Mouse (Mus musculus) CH12.LX (cell line): ENCODE results near the gene Evi2a. TPM values are rescaled to one million over a fixed set of nuclear protein-coding genes. Genes with fewer than 3 reads are reported as not detected.
A peak's percentile ranks its signal among the peaks of the same experiment; 100 is the strongest.

Source experiments
- DNase-seq: peaks from one replicate; pipeline ENCODE4 v3.0.0-alpha.2; 2013; ENCODE audit errors: extremely low read depth
- H3K27ac ChIP-seq: 2 replicates; pipeline ENCODE4 v1.5.1; 2012; ENCODE audit warnings: low read depth, mild to moderate bottlenecking, control low read depth, moderate library complexity; ENCODE audit not compliant: insufficient read depth
- H3K27me3 ChIP-seq: replicated peaks from 2 replicates; pipeline ENCODE3; 2012; ENCODE audit warnings: inconsistent platforms
- H3K36me3 ChIP-seq, 2 experiments: replicated peaks in 1 of 2; 2 replicates each; pipeline versions ENCODE3 to v1.6.1; 2012; ENCODE audit warnings: inconsistent platforms in 1 of 2, low read length in 1 of 2, mild to moderate bottlenecking in 1 of 2, mixed read lengths in 1 of 2, moderate library complexity in 1 of 2; ENCODE audit not compliant: control insufficient read depth in 1 of 2, insufficient read depth in 1 of 2
- H3K4me1 ChIP-seq, 2 experiments: 2 replicates each; pipeline ENCODE4 v1.6.1; 2012; ENCODE audit warnings: inconsistent platforms in 1 of 2, moderate library complexity in 1 of 2; ENCODE audit not compliant: insufficient read depth in 2 of 2, control insufficient read depth in 1 of 2
- H3K4me2 ChIP-seq: 2 replicates; pipeline ENCODE4 v1.6.1; 2012; ENCODE audit warnings: low read depth, mild to moderate bottlenecking, control low read depth; ENCODE audit not compliant: poor library complexity, insufficient read depth, severe bottlenecking
- H3K4me3 ChIP-seq, 3 experiments: fragments of 150-350 bp in 1 of 3; sonication (generic) in 1 of 3; replicated peaks in 1 of 3; 2 replicates each; pipeline versions ENCODE3 to v1.5.1; 2011 to 2012; ENCODE audit warnings: low read depth in 2 of 3, low read length in 2 of 3, mild to moderate bottlenecking in 2 of 3, moderate library complexity in 2 of 3, control low read depth in 1 of 3, improper control_type of control experiment in 1 of 3, inconsistent platforms in 1 of 3, mixed read lengths in 1 of 3; ENCODE audit not compliant: poor library complexity in 1 of 3
- H3K79me2 ChIP-seq: replicated peaks from 2 replicates; pipeline ENCODE4 v1.6.1; 2012; ENCODE audit warnings: mild to moderate bottlenecking, moderate library complexity; ENCODE audit not compliant: control insufficient read depth, poor library complexity, insufficient read depth, severe bottlenecking; ENCODE audit errors: extremely low read depth
- H3K9ac ChIP-seq: 2 replicates; pipeline ENCODE4 v1.6.1; 2012; ENCODE audit warnings: low read depth, mild to moderate bottlenecking, control low read depth, moderate library complexity; ENCODE audit not compliant: insufficient read depth
- H3K9me3 ChIP-seq: replicated peaks from 2 replicates; pipeline ENCODE3; 2012; ENCODE audit warnings: low read length, inconsistent platforms, mixed read lengths
- CHD1 ChIP-seq: IDR thresholded peaks from 2 replicates; pipeline ENCODE4 v1.6.1; 2012; ENCODE audit warnings: low read depth, low read length, improper control_type of control experiment, inconsistent platforms
- CHD2 ChIP-seq: IDR thresholded peaks from 2 replicates; pipeline ENCODE4 v1.6.1; 2011; ENCODE audit warnings: low read length, improper control_type of control experiment
- E2F4 ChIP-seq: IDR thresholded peaks from 2 replicates; pipeline ENCODE4 v1.6.1; 2011; ENCODE audit warnings: low read depth, low read length, improper control_type of control experiment; ENCODE audit not compliant: insufficient replicate concordance
- ELF1 ChIP-seq: IDR thresholded peaks from 2 replicates; pipeline ENCODE4 v1.6.1; 2014; ENCODE audit warnings: low read depth, mild to moderate bottlenecking, inconsistent platforms, low read length, improper control_type of control experiment
- EP300 ChIP-seq: IDR thresholded peaks from 2 replicates; pipeline ENCODE4 v1.6.1; 2011; ENCODE audit warnings: low read length, improper control_type of control experiment
- ETS1 ChIP-seq: conservative IDR thresholded peaks from 2 replicates; pipeline ENCODE4 v1.6.1; 2012; ENCODE audit warnings: low read depth, mild to moderate bottlenecking, inconsistent platforms, low read length, improper control_type of control experiment, moderate library complexity
- IRF4 ChIP-seq: IDR thresholded peaks from 2 replicates; pipeline ENCODE4 v1.6.1; 2014; ENCODE audit warnings: low read depth, mild to moderate bottlenecking, inconsistent platforms, low read length, improper control_type of control experiment
- KAT2A ChIP-seq: IDR thresholded peaks from 2 replicates; pipeline ENCODE4 v1.6.1; 2012; ENCODE audit warnings: low read length, improper control_type of control experiment, inconsistent platforms; ENCODE audit not compliant: insufficient replicate concordance
- MAFK ChIP-seq: IDR thresholded peaks from 2 replicates; pipeline ENCODE4 v1.6.1; 2011; ENCODE audit warnings: low read length, improper control_type of control experiment; ENCODE audit not compliant: insufficient replicate concordance
- MAX ChIP-seq: IDR thresholded peaks from 2 replicates; pipeline ENCODE4 v1.6.1; 2011; ENCODE audit warnings: low read length, improper control_type of control experiment
- MAZ ChIP-seq: IDR thresholded peaks from 2 replicates; pipeline ENCODE4 v1.6.1; 2012; ENCODE audit warnings: low read depth, mild to moderate bottlenecking, inconsistent platforms, low read length, improper control_type of control experiment, moderate library complexity
- MEF2A ChIP-seq: IDR thresholded peaks from 2 replicates; pipeline ENCODE4 v1.6.1; 2014; ENCODE audit warnings: low read depth, mild to moderate bottlenecking, inconsistent platforms, low read length, improper control_type of control experiment, borderline replicate concordance
- NRF1 ChIP-seq: IDR thresholded peaks from 2 replicates; pipeline ENCODE4 v1.6.1; 2014; ENCODE audit warnings: low read depth, mild to moderate bottlenecking, inconsistent platforms, low read length, improper control_type of control experiment, moderate library complexity
- PAX5 ChIP-seq: IDR thresholded peaks from 2 replicates; pipeline ENCODE4 v1.6.1; 2012; ENCODE audit warnings: low read length, inconsistent platforms, mixed read lengths
- POLR2AphosphoS2 ChIP-seq: IDR thresholded peaks from 2 replicates; pipeline ENCODE4 v1.6.1; 2011; ENCODE audit warnings: low read depth, low read length, improper control_type of control experiment
- RAD21 ChIP-seq: IDR thresholded peaks from 2 replicates; pipeline ENCODE4 v1.6.1; 2011; ENCODE audit warnings: low read depth, mild to moderate bottlenecking, low read length, improper control_type of control experiment, moderate library complexity
- RCOR1 ChIP-seq: conservative IDR thresholded peaks from 2 replicates; pipeline ENCODE4 v1.6.1; 2012; ENCODE audit warnings: low read depth, mild to moderate bottlenecking, inconsistent platforms, low read length, improper control_type of control experiment
- SIN3A ChIP-seq: IDR thresholded peaks from 2 replicates; pipeline ENCODE4 v1.6.1; 2012; ENCODE audit warnings: low read length, improper control_type of control experiment, inconsistent platforms
- SMC3 ChIP-seq: IDR thresholded peaks from 2 replicates; pipeline ENCODE4 v1.6.1; 2011; ENCODE audit warnings: low read depth, low read length, improper control_type of control experiment
- TBP ChIP-seq: conservative IDR thresholded peaks from 2 replicates; pipeline ENCODE4 v1.6.1; 2011; ENCODE audit warnings: low read depth, low read length, improper control_type of control experiment
- TCF12 ChIP-seq: IDR thresholded peaks from 2 replicates; pipeline ENCODE4 v1.6.1; 2014; ENCODE audit warnings: low read depth, mild to moderate bottlenecking, inconsistent platforms, low read length, improper control_type of control experiment
- UBTF ChIP-seq: IDR thresholded peaks from 2 replicates; pipeline ENCODE4 v1.6.1; 2012; ENCODE audit warnings: low read depth, mild to moderate bottlenecking, inconsistent platforms, low read length, improper control_type of control experiment, moderate library complexity
- USF1 ChIP-seq: IDR thresholded peaks from 2 replicates; pipeline ENCODE4 v1.6.1; 2014; ENCODE audit warnings: low read depth, mild to moderate bottlenecking, inconsistent platforms, low read length, improper control_type of control experiment
- USF2 ChIP-seq: conservative IDR thresholded peaks from 2 replicates; pipeline ENCODE4 v1.6.1; 2011; ENCODE audit warnings: low read depth, low read length, improper control_type of control experiment
- ZKSCAN1 ChIP-seq: IDR thresholded peaks from 2 replicates; pipeline ENCODE4 v1.6.1; 2012; ENCODE audit warnings: low read depth, inconsistent platforms, low read length, improper control_type of control experiment, borderline replicate concordance
- ZNF384 ChIP-seq: IDR thresholded peaks from 2 replicates; pipeline ENCODE4 v1.6.1; 2012; ENCODE audit warnings: low read depth, low read length, improper control_type of control experiment, inconsistent platforms
- dilution Hi-C: fragments of 300-500 bp; cut with MboI; formaldehyde crosslinking; loops from 2 replicates; pipeline ENCODE4 v1.14.3; 2020; ENCODE audit warnings: low sequenced_read_pairs; ENCODE audit not compliant: extremely low pct_unique_long_range_greater_than_20kb, extremely low pct_ligation_motif_present
- in situ Hi-C: fragments of 300-500 bp; cut with MboI; formaldehyde crosslinking; loops from 3 replicates; pipeline ENCODE4 v1.14.3; 2019; ENCODE audit warnings: low sequenced_read_pairs, low pct_ligation_motif_present, low pct_unique_long_range_greater_than_20kb, mixed read lengths
- polyA plus RNA-seq: library from polyadenylated mRNA; unstranded; fragments of >175 nt; gene quantifications from 2 replicates; pipeline ENCODE4 v1.2.1, GENCODE M21; 2012; ENCODE audit warnings: low read depth; ENCODE audit not compliant: insufficient read length
- total RNA-seq, 2 experiments: library from RNA; depleted of rRNA; stranded (reverse); fragments of 300-350 nt in 1 of 2; fragments of >200 nt in 1 of 2; gene quantifications; 2 replicates each; pipeline ENCODE4 v1.2.3; 2012 to 2014

The Evi2a gene
- total and polyA plus RNA-seq, 3 experiments: 137 to 165 (median 140) TPM

- no peak for TF ChIP-seq MEF2A
- TF ChIP-seq ZKSCAN1: no peak
- no peak for TF ChIP-seq PAX5
- no peak for TF ChIP-seq CHD2
- TF ChIP-seq EP300: no peak
- TF ChIP-seq TBP: peak; percentile 60; the same call in 1 of the 2 replicates
- TF ChIP-seq IRF4: no peak; the same call in 1 of the 2 replicates
- no peak for TF ChIP-seq KAT2A
- peak; percentile 6; the same call in 1 of the 2 replicates for TF ChIP-seq ETS1
- TF ChIP-seq UBTF: no peak
Measured at GRCm38 (mm10) chr11:79528601-79529000, 1.8 kb downstream of the Evi2a start (continued).

- peak overlapping the region; percentile 82 for H3K4me2 ChIP-seq
Measured at GRCm38 (mm10) chr11:79527739-79528384, 2.5 kb downstream of the Evi2a start.

DNA sequence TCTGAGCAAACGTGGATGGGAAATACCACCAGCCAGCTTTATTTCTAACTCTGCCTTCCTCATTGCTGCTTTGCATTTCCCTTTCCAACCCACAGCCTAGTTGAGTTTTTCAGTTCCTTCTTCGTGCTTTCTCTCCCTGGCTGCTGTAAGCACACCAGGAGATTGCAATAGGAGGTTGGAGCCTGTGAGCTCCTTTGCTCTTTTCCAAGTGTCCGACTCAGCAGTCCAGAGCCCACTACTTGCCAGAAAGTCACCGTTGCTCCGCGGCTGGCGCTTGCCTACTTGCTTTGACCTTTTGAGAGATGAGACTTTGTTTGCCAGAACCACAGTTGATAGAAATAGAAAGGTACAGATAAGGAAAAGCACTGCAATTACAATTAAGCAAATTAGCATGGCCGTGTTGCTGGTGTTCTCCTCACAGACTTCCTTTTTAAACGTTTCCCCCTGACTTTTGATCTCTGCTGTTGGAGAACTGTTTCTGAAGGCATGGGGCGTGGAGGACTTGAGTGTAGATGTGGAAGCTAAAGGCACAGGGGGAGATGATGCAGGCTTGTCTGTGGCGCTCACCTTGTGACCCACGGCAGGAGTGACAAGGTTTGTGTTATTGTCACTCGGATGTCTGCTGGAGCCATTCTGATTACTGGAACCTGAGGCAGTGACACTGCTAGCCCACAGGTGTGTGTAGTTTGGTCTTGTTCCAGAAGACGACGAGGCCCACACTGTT is 3.2 kb downstream of the Evi2a start:
- Histone ChIP-seq H3K27me3 (no peaks in the 10 kb centered on the region), H3K9ac (peak overlapping the region; percentile 99)
- TF ChIP-seq MAZ (peak; percentile 74), SMC3 (no peak), ZNF384 (no peak), ELF1 (peak; percentile 81), CHD1 (peak; percentile 98), RAD21 (peak; percentile 25), POLR2AphosphoS2 (peak; percentile 96), NRF1 (peak; percentile 39; the same call in 1 of the 2 replicates), MAX (peak; percentile 91), MEF2A (peak; percentile 97), E2F4 (no peak), USF1 (no peak), TCF12 (peak; percentile 95), SIN3A (peak; percentile 98), PAX5 (no peak), TBP (peak; percentile 93), CHD2 (peak; percentile 83), USF2 (no peak), ETS1 (peak; percentile 98)

More at GRCm38 (mm10) chr11:79527739-79528384, 2.5 kb downstream of the Evi2a start:
- Histone ChIP-seq H3K4me1 (peaks cover 24 to 62% of the 10 kb centered on the region in 2 experiments), H3K27ac (peak overlapping the region; percentile 97)
- in situ Hi-C loops: no loop called here
- TF ChIP-seq USF1 (no peak), ETS1 (no peak), MAFK (no peak), TBP (no peak), RCOR1 (no peak), UBTF (no peak), TCF12 (0 out of 2 replicates have a peak, but pooled peaks have one; percentile 33), MAX (peak; percentile 17; the same call in 1 of the 2 replicates)
- TF ChIP-seq, all 38 proteins: peak for 2
- peak; percentile 78 for DNase-seq
- dilution Hi-C loops: no loop called here
- Histone ChIP-seq H3K27me3 (no peaks in the 10 kb centered on the region), H3K36me3 (peaks cover 18 to 36% of the 10 kb centered on the region in 2 experiments), H3K4me3 (peak overlapping the region; percentile 65 to 89 (median 78)), H3K9me3 (no peaks in the 10 kb centered on the region), H3K9ac (peak overlapping the region; percentile 99), H3K79me2 (peaks cover 34% of the 10 kb centered on the region)

More for the DNA sequence above, 3.2 kb downstream of the Evi2a start:
- no peaks in the 10 kb centered on the region for H3K9me3 ChIP-seq
- dilution Hi-C loops: no loop called here
- in situ Hi-C loops: no loop called here
- H3K36me3 ChIP-seq: peaks cover 18 to 35% of the 10 kb centered on the region in 2 experiments
- peaks cover 24 to 60% of the 10 kb centered on the region in 2 experiments for H3K4me1 ChIP-seq
- H3K79me2 ChIP-seq: peaks cover 38% of the 10 kb centered on the region
- peak overlapping the region; percentile 97 for H3K27ac ChIP-seq
- peak; percentile 96 for DNase-seq
- H3K4me3 ChIP-seq: peak overlapping the region; percentile 5 to 65 (median 35)
- H3K4me2 ChIP-seq: peak overlapping the region; percentile 82
